Mouse (Mus musculus): ENCODE results near the gene Hoxc10.

DNA sequence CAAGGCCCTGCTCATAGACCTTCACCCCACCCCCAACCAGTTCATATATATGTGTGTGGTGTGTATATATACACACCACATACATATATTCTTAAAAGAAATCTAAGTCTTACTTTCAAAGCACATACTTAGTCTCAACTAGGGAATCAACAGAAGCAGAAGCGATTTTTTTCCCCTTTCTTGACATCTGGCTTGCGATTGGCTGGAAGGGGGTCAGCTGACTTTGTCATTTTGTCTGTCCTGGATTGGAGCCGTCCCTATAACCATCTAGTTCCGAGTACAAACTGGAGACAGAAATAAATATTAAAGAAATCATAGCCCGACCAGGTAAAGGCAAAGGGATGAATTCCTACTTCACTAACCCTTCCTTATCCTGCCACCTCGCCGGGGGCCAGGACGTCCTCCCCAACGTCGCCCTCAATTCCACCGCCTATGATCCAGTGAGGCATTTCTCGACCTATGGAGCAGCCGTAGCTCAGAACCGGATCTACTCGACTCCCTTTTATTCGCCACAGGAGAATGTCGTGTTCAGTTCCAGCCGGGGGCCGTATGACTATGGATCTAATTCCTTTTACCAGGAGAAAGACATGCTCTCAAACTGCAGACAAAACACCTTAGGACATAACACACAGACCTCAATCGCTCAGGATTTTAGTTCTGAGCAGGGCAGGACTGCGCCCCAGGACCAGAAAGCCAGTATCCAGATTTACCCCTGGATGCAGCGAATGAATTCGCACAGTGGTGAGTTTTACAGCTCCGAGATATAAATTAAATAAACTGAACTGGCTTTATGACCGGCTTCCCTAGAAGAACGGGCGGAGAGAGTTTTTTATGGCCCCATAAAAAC is 42.9 kb downstream of the Hoxc10 start:
- TF ChIP-seq POLR2A (IDR thresholded peaks at IDR 0.05; ENCODE audit: low read depth, low read length), result no peak
- no peak for TF ChIP-seq CTCF (conservative IDR thresholded peaks at IDR 0.05; ENCODE audit: insufficient read depth, insufficient read length, low read depth, low read length)

Measured in kidney, adult 2 months (tissue).